Mouse (Mus musculus): ENCODE data around the gene Col4a6. TPM values are rescaled to one million over a fixed set of nuclear protein-coding genes. Genes with fewer than 3 reads are reported as not detected.
A peak's percentile ranks its signal among the peaks of the same experiment; 100 is the strongest.

The Col4a6 gene
- polyA plus RNA-seq, 1 experiment = 1.5 TPM

DNA sequence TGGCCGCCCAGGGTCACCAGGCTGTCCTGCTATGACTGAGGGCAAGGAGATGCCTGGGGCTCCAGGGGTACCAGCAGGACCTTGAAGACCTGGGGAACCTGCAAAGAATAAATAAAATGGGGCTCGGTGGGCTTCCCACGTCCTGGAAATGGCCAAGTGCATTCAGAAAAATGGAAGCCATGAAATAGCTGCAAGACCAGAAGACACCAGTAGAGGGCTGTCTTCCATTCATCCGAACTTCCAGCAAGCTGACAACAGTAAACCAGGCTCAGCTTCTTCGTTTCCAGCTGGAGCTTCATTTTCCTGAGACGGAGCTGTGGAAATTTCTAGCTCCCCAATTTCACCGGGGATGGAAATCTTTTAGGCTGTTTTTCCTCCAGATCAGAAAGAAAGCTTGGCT, 298.5 kb downstream of the Col4a6 start:
- no peak overlapping the region for H3K27ac ChIP-seq (ENCODE audit: control insufficient read depth, insufficient read depth, low read depth, low read length)
- TF ChIP-seq CTCF (IDR thresholded peaks at IDR 0.05; ENCODE audit: control insufficient read depth, insufficient read depth, insufficient replicate concordance, low read depth, low read length) = no peak
- no peak for TF ChIP-seq POLR2A (IDR thresholded peaks at IDR 0.05; ENCODE audit: control insufficient read depth, low read depth, low read length)
- no peak overlapping the region for H3K4me3 ChIP-seq (ENCODE audit: control insufficient read depth, low read depth, low read length)
- H3K36me3 ChIP-seq (ENCODE audit: control insufficient read depth, insufficient read depth, low read length) = no peaks in the 10 kb centered on the region
- no peaks in the 10 kb centered on the region for H3K4me1 ChIP-seq (ENCODE audit: control insufficient read depth, insufficient read depth, low read length)
- no peaks in the 10 kb centered on the region for H3K27me3 ChIP-seq (ENCODE audit: control insufficient read depth, insufficient read depth, low read length)

GRCm38 (mm10) chrX:141165067-141165466, 308.8 kb downstream of the Col4a6 start:
- H3K4me3 ChIP-seq (ENCODE audit: control insufficient read depth, low read depth, low read length) = no peak overlapping the region
- TF ChIP-seq CTCF (IDR thresholded peaks at IDR 0.05; ENCODE audit: control insufficient read depth, insufficient read depth, insufficient replicate concordance, low read depth, low read length) = no peak
- TF ChIP-seq POLR2A (IDR thresholded peaks at IDR 0.05; ENCODE audit: control insufficient read depth, low read depth, low read length) = no peak
- no peak overlapping the region for H3K27ac ChIP-seq (ENCODE audit: control insufficient read depth, insufficient read depth, low read depth, low read length)
- H3K27me3 ChIP-seq (ENCODE audit: control insufficient read depth, insufficient read depth, low read length) = no peaks in the 10 kb centered on the region
- no peaks in the 10 kb centered on the region for H3K36me3 ChIP-seq (ENCODE audit: control insufficient read depth, insufficient read depth, low read length)
- H3K4me1 ChIP-seq (ENCODE audit: control insufficient read depth, insufficient read depth, low read length) = no peaks in the 10 kb centered on the region

- H3K4me3 ChIP-seq (ENCODE audit: control insufficient read depth, low read depth, low read length) = no peak overlapping the region
- H3K27me3 ChIP-seq (ENCODE audit: control insufficient read depth, insufficient read depth, low read length) = no peaks in the 10 kb centered on the region
Measured at GRCm38 (mm10) chrX:141160371-141160770, 313.5 kb downstream of the Col4a6 start.

GRCm38 (mm10) chrX:141158160-141158559, 315.7 kb downstream of the Col4a6 start:
- no peaks in the 10 kb centered on the region for H3K4me1 ChIP-seq (ENCODE audit: control insufficient read depth, insufficient read depth, low read length)
- no peaks in the 10 kb centered on the region for H3K36me3 ChIP-seq (ENCODE audit: control insufficient read depth, insufficient read depth, low read length)
- H3K27me3 ChIP-seq (ENCODE audit: control insufficient read depth, insufficient read depth, low read length) = no peaks in the 10 kb centered on the region
- no peak overlapping the region for H3K27ac ChIP-seq (ENCODE audit: control insufficient read depth, insufficient read depth, low read depth, low read length)
- TF ChIP-seq POLR2A (IDR thresholded peaks at IDR 0.05; ENCODE audit: control insufficient read depth, low read depth, low read length) = no peak
- peak; percentile 13; the same call in 1 of the 2 replicates for TF ChIP-seq CTCF (IDR thresholded peaks at IDR 0.05; ENCODE audit: control insufficient read depth, insufficient read depth, insufficient replicate concordance, low read depth, low read length)
- no peak overlapping the region for H3K4me3 ChIP-seq (ENCODE audit: control insufficient read depth, low read depth, low read length)

More at GRCm38 (mm10) chrX:141160371-141160770, 313.5 kb downstream of the Col4a6 start:
- Histone ChIP-seq H3K27ac (ENCODE audit: control insufficient read depth, insufficient read depth, low read depth, low read length) (no peak overlapping the region), H3K36me3 (ENCODE audit: control insufficient read depth, insufficient read depth, low read length) (no peaks in the 10 kb centered on the region), H3K4me1 (ENCODE audit: control insufficient read depth, insufficient read depth, low read length) (no peaks in the 10 kb centered on the region)
- no peak for TF ChIP-seq CTCF (IDR thresholded peaks at IDR 0.05; ENCODE audit: control insufficient read depth, insufficient read depth, insufficient replicate concordance, low read depth, low read length)
- TF ChIP-seq POLR2A (IDR thresholded peaks at IDR 0.05; ENCODE audit: control insufficient read depth, low read depth, low read length) = no peak

GRCm38 (mm10) chrX:141157626-141158025, 316.2 kb downstream of the Col4a6 start:
- Histone ChIP-seq H3K27me3 (ENCODE audit: control insufficient read depth, insufficient read depth, low read length) (no peaks in the 10 kb centered on the region), H3K27ac (ENCODE audit: control insufficient read depth, insufficient read depth, low read depth, low read length) (no peak overlapping the region), H3K4me1 (ENCODE audit: control insufficient read depth, insufficient read depth, low read length) (no peaks in the 10 kb centered on the region), H3K4me3 (ENCODE audit: control insufficient read depth, low read depth, low read length) (no peak overlapping the region), H3K36me3 (ENCODE audit: control insufficient read depth, insufficient read depth, low read length) (no peaks in the 10 kb centered on the region)
- TF ChIP-seq CTCF (IDR thresholded peaks at IDR 0.05; ENCODE audit: control insufficient read depth, insufficient read depth, insufficient replicate concordance, low read depth, low read length) = no peak

DNA sequence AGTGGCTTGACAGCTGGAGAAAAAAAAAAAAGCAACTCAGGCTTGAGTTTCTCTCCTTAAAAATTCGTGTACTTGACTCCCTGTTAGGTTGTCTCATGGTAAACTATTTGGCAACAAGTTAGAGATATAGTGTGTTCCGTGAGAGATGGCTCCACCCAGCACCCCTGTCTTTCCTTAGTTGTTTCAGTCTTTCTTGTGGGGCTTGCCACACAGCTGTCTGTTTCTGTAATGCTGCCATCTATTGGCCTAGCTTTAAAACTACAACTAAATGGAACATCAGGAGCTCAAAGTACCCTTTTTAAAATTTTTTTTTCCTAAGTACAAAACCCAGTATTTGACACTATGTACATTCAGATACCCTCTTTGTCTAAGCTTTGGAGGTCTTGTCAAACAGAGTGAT, 317.2 kb downstream of the Col4a6 start:
- TF ChIP-seq POLR2A (IDR thresholded peaks at IDR 0.05; ENCODE audit: control insufficient read depth, low read depth, low read length) (no peak), CTCF (IDR thresholded peaks at IDR 0.05; ENCODE audit: control insufficient read depth, insufficient read depth, insufficient replicate concordance, low read depth, low read length) (no peak)
- Histone ChIP-seq H3K27me3 (ENCODE audit: control insufficient read depth, insufficient read depth, low read length) (no peaks in the 10 kb centered on the region), H3K4me1 (ENCODE audit: control insufficient read depth, insufficient read depth, low read length) (no peaks in the 10 kb centered on the region), H3K36me3 (ENCODE audit: control insufficient read depth, insufficient read depth, low read length) (no peaks in the 10 kb centered on the region), H3K27ac (ENCODE audit: control insufficient read depth, insufficient read depth, low read depth, low read length) (no peak overlapping the region), H3K4me3 (ENCODE audit: control insufficient read depth, low read depth, low read length) (no peak overlapping the region)

DNA sequence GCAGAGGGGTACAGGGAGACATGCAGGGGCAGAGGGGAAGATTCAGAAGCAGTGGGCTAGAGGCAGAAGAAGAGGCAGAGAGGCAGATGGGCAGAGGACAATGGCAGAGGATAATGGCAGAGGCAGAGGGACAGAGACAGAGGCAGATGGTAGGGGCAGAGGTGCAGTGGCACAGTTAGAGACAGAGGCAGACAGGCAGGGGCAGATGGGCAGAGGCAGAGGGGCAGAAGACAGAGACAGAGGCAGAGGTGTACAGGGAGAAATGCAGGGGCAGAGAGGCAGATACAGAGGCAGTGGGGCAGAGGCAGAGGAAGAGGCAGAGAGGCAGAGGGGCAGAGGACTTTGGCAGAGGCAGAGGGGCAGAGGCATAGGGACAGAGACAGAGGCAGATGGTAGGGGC, 322.7 kb downstream of the Col4a6 start:
- Histone ChIP-seq H3K36me3 (ENCODE audit: control insufficient read depth, insufficient read depth, low read length) (no peaks in the 10 kb centered on the region), H3K27me3 (ENCODE audit: control insufficient read depth, insufficient read depth, low read length) (no peaks in the 10 kb centered on the region), H3K27ac (ENCODE audit: control insufficient read depth, insufficient read depth, low read depth, low read length) (no peak overlapping the region), H3K4me3 (ENCODE audit: control insufficient read depth, low read depth, low read length) (no peak overlapping the region), H3K4me1 (ENCODE audit: control insufficient read depth, insufficient read depth, low read length) (no peaks in the 10 kb centered on the region)
- TF ChIP-seq POLR2A (IDR thresholded peaks at IDR 0.05; ENCODE audit: control insufficient read depth, low read depth, low read length) = no peak
- no peak for TF ChIP-seq CTCF (IDR thresholded peaks at IDR 0.05; ENCODE audit: control insufficient read depth, insufficient read depth, insufficient replicate concordance, low read depth, low read length)

DNA sequence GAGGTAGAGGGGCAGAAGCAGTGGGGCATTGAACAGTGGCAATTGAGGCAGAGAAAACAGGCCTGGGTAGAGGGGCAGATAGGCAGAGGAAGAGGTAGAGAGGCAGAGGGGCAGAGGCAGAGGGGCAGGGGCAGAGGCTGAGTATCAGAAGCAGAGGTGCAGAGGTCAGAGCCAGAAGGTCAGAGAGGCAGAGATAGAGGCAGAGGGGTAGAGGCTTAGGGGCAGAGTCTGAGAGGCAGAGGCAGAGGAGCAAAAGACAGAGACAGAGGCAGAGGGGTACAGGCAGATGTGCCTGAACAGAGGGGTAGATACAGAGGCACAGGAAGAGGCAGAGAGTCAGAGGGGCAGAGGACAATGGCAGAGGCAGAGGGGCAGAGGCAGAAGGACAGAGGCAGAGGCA, 323.6 kb downstream of the Col4a6 start:
- Histone ChIP-seq H3K27ac (ENCODE audit: control insufficient read depth, insufficient read depth, low read depth, low read length) (no peak overlapping the region), H3K27me3 (ENCODE audit: control insufficient read depth, insufficient read depth, low read length) (no peaks in the 10 kb centered on the region), H3K36me3 (ENCODE audit: control insufficient read depth, insufficient read depth, low read length) (no peaks in the 10 kb centered on the region), H3K4me3 (ENCODE audit: control insufficient read depth, low read depth, low read length) (no peak overlapping the region), H3K4me1 (ENCODE audit: control insufficient read depth, insufficient read depth, low read length) (no peaks in the 10 kb centered on the region)
- no peak for TF ChIP-seq CTCF (IDR thresholded peaks at IDR 0.05; ENCODE audit: control insufficient read depth, insufficient read depth, insufficient replicate concordance, low read depth, low read length)
- TF ChIP-seq POLR2A (IDR thresholded peaks at IDR 0.05; ENCODE audit: control insufficient read depth, low read depth, low read length) = no peak
